8 mouse cellular contexts compared by ENCODE assay signal in the genomic region with DNA sequence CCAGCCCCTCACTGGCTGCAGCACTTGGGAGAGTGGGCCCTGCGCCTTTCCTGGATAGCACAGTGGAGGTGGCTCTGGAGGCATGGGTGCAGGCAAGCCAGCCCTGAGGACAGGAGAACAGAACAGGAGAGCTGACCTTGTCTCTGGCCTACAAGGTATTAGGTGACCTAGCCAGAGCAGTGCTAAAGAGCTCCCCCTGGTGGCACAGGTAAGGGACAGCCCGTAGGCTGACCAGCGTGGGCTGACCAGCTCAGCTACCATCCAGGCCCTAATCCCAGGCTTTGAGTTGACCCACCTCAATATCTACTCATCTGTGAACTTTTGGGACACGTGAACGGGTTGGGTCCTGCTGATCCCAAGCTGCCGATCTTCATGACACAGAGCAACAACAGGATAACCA.
DNase-seq lines count a peak whose midpoint lies in the region; ATAC-seq and TF ChIP-seq lines count a peak whose summit lies in the region.

No protein-coding gene starts in this region.

- H3K4me1 ChIP-seq in E14TG2a.4 (replicated peaks; ENCODE audit: low read depth, low read length): peaks cover 11% of the 10 kb centered on the region

- TF ChIP-seq CTCF in E14TG2a.4 (conservative IDR thresholded peaks at IDR 0.05; ENCODE audit: low read length): peak; percentile 59

- no peaks in the 10 kb centered on the region for H3K36me3 ChIP-seq in E14TG2a.4 (ENCODE audit: insufficient read depth, low read length)

- peak; percentile 44 for ATAC-seq in megakaryocyte-erythroid progenitor cell, adult 5-6 weeks (replicated peaks; ENCODE audit: low FRiP score, low TSS enrichment, poor library complexity, severe bottlenecking)

- H3K27me3 ChIP-seq in E14TG2a.4 (ENCODE audit: insufficient read depth, low read length): no peaks in the 10 kb centered on the region

- no peak overlapping the region for H3K4me3 ChIP-seq in E14TG2a.4 (replicated peaks; ENCODE audit: low read length)

- DNase-seq in cerebellum, adult 18-20 months: peak; percentile 22 to 24
- no peak for DNase-seq in cerebellum, adult 9-11 months
- peak; percentile 26 to 57 for DNase-seq in cerebellum, postnatal 25 days
- DNase-seq in kidney, postnatal 10 days: peak; percentile 61
- no peak for DNase-seq in right cerebral cortex, postnatal 36 days (ENCODE audit: low spot score in 2 of 2)
- DNase-seq in ovary, postnatal 10 days (ENCODE audit: low spot score): no peak

- no peaks in the 10 kb centered on the region for H3K9me3 ChIP-seq in E14TG2a.4 (ENCODE audit: low read length)

Comparison
In these comparisons a context has a peak if more than half of its experiments do, and no peak if none do; other contexts are left out.
1. DNase-seq: peak in cerebellum, adult 18-20 months (2 of 2), cerebellum, postnatal 25 days (2 of 2) and kidney, postnatal 10 days (single experiment); none in cerebellum, adult 9-11 months (single experiment), right cerebral cortex, postnatal 36 days (0 of 2) and ovary, postnatal 10 days (single experiment).